Comparison of ENCODE assay signal across 19 mouse cellular contexts in genomic region chr3:145242138-145242537, GRCm38 (mm10). TPM values are rescaled to one million over a fixed set of nuclear protein-coding genes. Genes with fewer than 3 reads are reported as not detected.
"Had no signal": no experiment of that assay in that cellular context is flagged by ENCODE, and none has a peak within 500 bp of the region (broad histone marks: within the 10 kb centered on the region; RNA-seq: fewer than 3 reads in every experiment).

No protein-coding gene starts in this region.

- H3K27ac ChIP-seq: lung, embryonic 15.5 days; midbrain, embryonic 13.5 days; midbrain, embryonic 15.5 days; neural tube, embryonic 12.5 days; stomach, embryonic 15.5 days; stomach, postnatal 0 days had no signal

- H3K4me2 ChIP-seq: lung, embryonic 15.5 days; midbrain, embryonic 11.5 days; midbrain, embryonic 13.5 days; midbrain, embryonic 15.5 days; neural tube, embryonic 12.5 days; stomach, embryonic 15.5 days had no signal

- H3K36me3 ChIP-seq: lung, embryonic 15.5 days; midbrain, embryonic 13.5 days; midbrain, embryonic 15.5 days; neural tube, embryonic 12.5 days; stomach, embryonic 15.5 days had no signal

- H3K4me3 ChIP-seq: lung, embryonic 15.5 days; midbrain, embryonic 13.5 days; midbrain, embryonic 15.5 days; neural tube, embryonic 12.5 days; stomach, embryonic 15.5 days had no signal

- H3K9ac ChIP-seq: liver, postnatal 0 days; lung, embryonic 15.5 days; midbrain, embryonic 13.5 days; midbrain, embryonic 15.5 days; neural tube, embryonic 12.5 days; stomach, embryonic 15.5 days had no signal

- ATAC-seq: liver, postnatal 0 days; lung, postnatal 0 days; midbrain, embryonic 13.5 days; midbrain, embryonic 15.5 days had no signal

- H3K9me3 ChIP-seq: lung, embryonic 15.5 days; midbrain, embryonic 13.5 days; midbrain, embryonic 15.5 days; neural tube, embryonic 12.5 days; stomach, embryonic 15.5 days had no signal

- H3K27me3 ChIP-seq: lung, embryonic 15.5 days; midbrain, embryonic 13.5 days; midbrain, embryonic 15.5 days; neural tube, embryonic 12.5 days; stomach, embryonic 15.5 days had no signal

- DNase-seq: liver, postnatal 0 days; lung, adult 2 months; lung, postnatal 4 days; right cerebral cortex, postnatal 14 days; thymus, adult 2 months; thymus, postnatal 36 days had no signal

- H3K4me1 ChIP-seq: midbrain, embryonic 13.5 days; midbrain, embryonic 15.5 days; neural tube, embryonic 12.5 days; stomach, embryonic 15.5 days had no signal

RNA-seq across cellular contexts. Expression of gene Col24a1, which starts 50.1 kb away (rescaled TPM):
- total RNA-seq: megakaryocyte, adult 5-6 weeks; megakaryocyte-erythroid progenitor cell, adult 5-6 weeks; monocyte, adult 5-6 weeks; neutrophil, adult 5-6 weeks had no signal
- polyA plus RNA-seq: spleen, adult 2 months had no signal
